Mouse (Mus musculus) embryo, embryonic 10 days (tissue): ENCODE results near the gene Rbm12.
"Not testable (repeated sequence)": the region's sequence is repeated elsewhere in the genome, so short reads cannot be mapped to it uniquely, and the experiment has no call there.

Experiments used
- DNase-seq: peaks from one replicate; pipeline ENCODE4 v3.0.0-alpha.2; 2015; ENCODE audit warnings: low spot score

Gene Rbm12

GRCm38 (mm10) chr2:156111358-156112079 is at the start of gene Rbm12, which contains the start of gene Cpne1:
Gene Rbm12 (minus strand): TSS chr2:156111978.
Gene Cpne1 (minus strand): TSS chr2:156111965.
- peak; percentile 94 for DNase-seq

GRCm38 (mm10) chr2:156151538-156151937 is 39.8 kb upstream of the Rbm12 start:
- DNase-seq, result no peak

GRCm38 (mm10) chr2:156147316-156147915 is 35.6 kb upstream of the Rbm12 start:
- no peak for DNase-seq

GRCm38 (mm10) chr2:156146272-156146989 is 34.7 kb upstream of the Rbm12 start:
- DNase-seq, result peak; percentile 21

GRCm38 (mm10) chr2:156145486-156146130 is 33.8 kb upstream of the Rbm12 start:
- no peak for DNase-seq

- DNase-seq, result peak; percentile 98
Observed at GRCm38 (mm10) chr2:156143953-156144724, 32.4 kb upstream of the Rbm12 start, which contains the start of the genes Romo1 and Nfs1. Gene Romo1 (plus strand): TSS chr2:156144039. Gene Nfs1 (minus strand): TSS chr2:156144186.

GRCm38 (mm10) chr2:156143367-156143766 is 31.6 kb upstream of the Rbm12 start:
- peak; percentile 28 for DNase-seq

GRCm38 (mm10) chr2:156142820-156143219 is 31.0 kb upstream of the Rbm12 start:
- DNase-seq, result no peak

GRCm38 (mm10) chr2:156135695-156136094 is 23.9 kb upstream of the Rbm12 start:
- no peak for DNase-seq

- DNase-seq, result no peak
Observed at GRCm38 (mm10) chr2:156134161-156134560, 22.4 kb upstream of the Rbm12 start.

GRCm38 (mm10) chr2:156126992-156127391 is 15.2 kb upstream of the Rbm12 start, which contains the start of gene Gm28036:
Gene Gm28036 (minus strand): TSS chr2:156127092.
- no peak for DNase-seq

- DNase-seq, result no peak
Observed at GRCm38 (mm10) chr2:156123731-156124130, 12.0 kb upstream of the Rbm12 start.

GRCm38 (mm10) chr2:156119566-156119965 is 7.8 kb upstream of the Rbm12 start:
- DNase-seq, result no peak

- not testable (repeated sequence) for DNase-seq
Observed at GRCm38 (mm10) chr2:156112080-156112423, 274 bp upstream of the Rbm12 start.

GRCm38 (mm10) chr2:156110627-156111357 is 986 bp downstream of the Rbm12 start:
- peak; percentile 46 for DNase-seq

GRCm38 (mm10) chr2:156091926-156092325 is 19.9 kb downstream of the Rbm12 start:
- no peak for DNase-seq

- DNase-seq, result no peak
Observed at GRCm38 (mm10) chr2:156089799-156090198, 22.0 kb downstream of the Rbm12 start.

GRCm38 (mm10) chr2:156087391-156088110 is 24.2 kb downstream of the Rbm12 start:
- no peak for DNase-seq

GRCm38 (mm10) chr2:156084541-156084940 is 27.2 kb downstream of the Rbm12 start:
- no peak for DNase-seq

- DNase-seq, result no peak
Observed at GRCm38 (mm10) chr2:156080391-156080790, 31.4 kb downstream of the Rbm12 start.
